Mouse (Mus musculus) embryo, embryonic 10.5 days (tissue): Measurements from ENCODE around the gene 1700018F24Rik.
"Not testable (repeated sequence)": the region's sequence is repeated elsewhere in the genome, so short reads cannot be mapped to it uniquely, and the experiment has no call there.

ENCODE experiments used
- DNase-seq: peaks from one replicate; pipeline ENCODE4 v3.0.0-alpha.2; 2015; ENCODE audit warnings: low spot score

The 1700018F24Rik gene

GRCm38 (mm10) chr5:145042690-145043089 is at the start of gene 1700018F24Rik:
TSS of gene 1700018F24Rik (plus strand) at chr5:145042990.
- not testable (repeated sequence) for DNase-seq

GRCm38 (mm10) chr5:144998491-144998890 is 44.3 kb upstream of the 1700018F24Rik start:
- peak; percentile 52 for DNase-seq

GRCm38 (mm10) chr5:145003362-145003761 is 39.4 kb upstream of the 1700018F24Rik start:
- no peak for DNase-seq

GRCm38 (mm10) chr5:145004495-145004894 is 38.3 kb upstream of the 1700018F24Rik start:
- no peak for DNase-seq

- no peak for DNase-seq
These were observed 37.2 kb upstream of the 1700018F24Rik start for GRCm38 (mm10) chr5:145005596-145005995.

GRCm38 (mm10) chr5:145008878-145009659 is 33.7 kb upstream of the 1700018F24Rik start:
- no peak for DNase-seq

GRCm38 (mm10) chr5:145014278-145014677 is 28.5 kb upstream of the 1700018F24Rik start:
- DNase-seq = no peak

GRCm38 (mm10) chr5:145016761-145017160 is 26.0 kb upstream of the 1700018F24Rik start:
- DNase-seq = not testable (repeated sequence)

GRCm38 (mm10) chr5:145020254-145020653 is 22.5 kb upstream of the 1700018F24Rik start:
- DNase-seq = not testable (repeated sequence)

- not testable (repeated sequence) for DNase-seq
These were observed 22.1 kb upstream of the 1700018F24Rik start for GRCm38 (mm10) chr5:145020712-145021111.

GRCm38 (mm10) chr5:145030476-145030875 is 12.3 kb upstream of the 1700018F24Rik start:
- DNase-seq = not testable (repeated sequence)

GRCm38 (mm10) chr5:145032391-145032790 is 10.4 kb upstream of the 1700018F24Rik start, which contains the start of gene Gm4871:
TSS of gene Gm4871 (minus strand) at chr5:145032754.
- not testable (repeated sequence) for DNase-seq

GRCm38 (mm10) chr5:145041628-145042027 is 1.2 kb upstream of the 1700018F24Rik start:
- DNase-seq = peak; percentile 52

- not testable (repeated sequence) for DNase-seq
These were observed 11.4 kb downstream of the 1700018F24Rik start for GRCm38 (mm10) chr5:145054187-145054586.

GRCm38 (mm10) chr5:145057907-145058306 is 15.1 kb downstream of the 1700018F24Rik start:
- no peak for DNase-seq

- DNase-seq = no peak
These were observed 15.9 kb downstream of the 1700018F24Rik start for GRCm38 (mm10) chr5:145058722-145059121.

GRCm38 (mm10) chr5:145059524-145059923 is 16.7 kb downstream of the 1700018F24Rik start:
- DNase-seq = no peak

- no peak for DNase-seq
These were observed 22.1 kb downstream of the 1700018F24Rik start for GRCm38 (mm10) chr5:145064765-145065340.

- no peak for DNase-seq
These were observed 26.1 kb downstream of the 1700018F24Rik start for GRCm38 (mm10) chr5:145068863-145069262.

- peak; percentile 93 for DNase-seq
These were observed 26.9 kb downstream of the 1700018F24Rik start for GRCm38 (mm10) chr5:145069707-145070106.

GRCm38 (mm10) chr5:145071342-145071741 is 28.6 kb downstream of the 1700018F24Rik start:
- DNase-seq = peak; percentile 60

GRCm38 (mm10) chr5:145075081-145075480 is 32.3 kb downstream of the 1700018F24Rik start:
- no peak for DNase-seq
